Mouse (Mus musculus) thymus, adult 2 months (tissue): ENCODE data around the gene Tinf2.

ENCODE experiments used
- CTCF ChIP-seq: fragments of 200-500 bp; IDR thresholded peaks from 2 replicates; pipeline ENCODE4 v1.5.1; 2012; ENCODE audit warnings: mild to moderate bottlenecking, control low read depth, low read length, moderate library complexity, borderline replicate concordance; ENCODE audit not compliant: control insufficient read depth, poor library complexity, insufficient read depth; ENCODE audit errors: extremely low read depth
- POLR2A ChIP-seq: fragments of 200-500 bp; IDR thresholded peaks from 2 replicates; pipeline ENCODE4 v1.6.1; 2012; ENCODE audit warnings: mild to moderate bottlenecking, low read length, control low read depth, moderate library complexity; ENCODE audit not compliant: control insufficient read depth, poor library complexity, insufficient read depth; ENCODE audit errors: extremely low read depth

DNA sequence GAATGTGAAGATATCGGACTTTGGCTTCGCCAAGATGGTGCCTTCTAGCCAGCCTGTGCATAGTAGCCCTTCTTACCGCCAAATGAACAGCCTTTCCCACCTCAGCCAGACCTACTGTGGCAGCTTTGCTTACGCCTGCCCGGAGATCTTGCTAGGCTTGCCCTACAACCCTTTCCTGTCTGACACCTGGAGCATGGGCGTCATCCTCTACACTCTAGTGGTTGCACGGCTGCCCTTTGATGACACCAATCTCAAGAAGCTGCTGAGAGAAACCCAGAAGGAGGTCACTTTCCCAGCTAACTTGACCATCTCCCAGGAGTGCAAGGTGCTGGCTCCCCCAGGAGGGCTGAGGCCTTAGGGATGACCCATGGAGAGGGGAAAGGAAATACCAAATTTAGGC is 30.1 kb downstream of the Tinf2 start:
- TF ChIP-seq CTCF (no peak), POLR2A (no peak)
